14 mouse cellular contexts compared by ENCODE assay signal in the genomic region with DNA sequence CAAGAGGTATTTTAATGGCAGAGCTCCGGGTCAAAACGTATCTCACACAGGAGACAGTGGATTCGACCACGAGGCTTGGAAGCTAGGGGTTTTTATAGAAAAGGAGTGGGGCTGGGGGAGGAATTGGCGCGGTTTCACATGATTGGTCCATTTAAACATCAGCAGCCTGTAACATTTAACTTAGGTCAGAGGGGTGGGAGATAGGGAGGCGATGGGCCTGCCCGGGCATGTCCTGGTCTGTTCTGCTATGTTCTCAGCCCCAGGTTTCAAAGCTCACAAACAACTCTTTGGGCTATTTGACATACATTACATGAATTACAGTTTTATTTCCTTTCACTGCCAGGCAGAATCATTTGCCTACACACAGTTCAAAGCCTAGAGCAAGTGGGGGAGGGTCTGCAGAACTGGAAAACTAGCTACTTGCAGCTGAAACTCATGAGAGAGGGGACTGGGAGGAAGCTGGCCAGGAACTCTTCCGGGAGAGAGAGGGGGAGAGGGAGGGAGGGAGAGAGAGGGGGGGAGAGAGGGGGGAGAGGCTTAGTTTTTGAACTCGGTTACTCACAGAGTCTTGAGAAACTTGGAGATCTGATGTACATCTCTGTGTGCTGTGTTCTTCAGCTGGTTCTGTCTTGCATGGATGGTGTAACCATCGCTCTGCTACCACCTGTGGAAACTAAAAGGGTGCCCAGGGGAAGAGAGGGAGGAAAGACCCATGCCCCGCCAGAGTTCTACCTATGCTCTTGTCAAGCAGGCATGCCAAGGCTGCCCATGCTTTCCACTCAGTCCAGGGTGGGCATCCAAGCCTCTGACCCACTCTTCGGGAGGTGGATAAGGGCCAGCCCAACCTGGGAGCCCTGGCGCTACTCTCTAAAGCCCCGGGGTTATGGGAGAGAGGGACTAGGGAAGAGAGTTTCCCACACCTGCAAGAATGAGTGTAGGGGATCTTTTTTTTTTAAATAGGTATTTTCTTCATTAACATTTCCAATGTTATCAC. TPM values are rescaled to one million over a fixed set of nuclear protein-coding genes. Genes with fewer than 3 reads are reported as not detected.
DNase-seq lines count a peak whose midpoint lies in the region; ATAC-seq and TF ChIP-seq lines count a peak whose summit lies in the region.
"Not testable (repeated sequence)": the region's sequence is repeated elsewhere in the genome, so short reads cannot be mapped to it uniquely, and the experiment has no call there.
"Had no signal": no experiment of that assay in that cellular context is flagged by ENCODE, and none has a peak within 500 bp of the region (broad histone marks: within the 10 kb centered on the region; RNA-seq: fewer than 3 reads in every experiment).

No protein-coding gene starts in this region.

- ATAC-seq in common myeloid progenitor, adult 5-6 weeks (replicated peaks; ENCODE audit: low read depth, poor library complexity, severe bottlenecking) = 0 out of 2 replicates have a peak, but pooled peaks have one; percentile 25
- ATAC-seq in embryonic facial prominence, embryonic 15.5 days (ENCODE audit: insufficient number of reproducible peaks, low FRiP score, low TSS enrichment, low read depth) = not testable (repeated sequence)
- ATAC-seq in forebrain, postnatal 0 days = peak; percentile 58
- peak; percentile 67 for ATAC-seq in hindbrain, embryonic 11.5 days (ENCODE audit: low FRiP score)
- peak; percentile 26; the same call in 1 of the 2 replicates for ATAC-seq in lung, postnatal 0 days
- ATAC-seq in neural tube, embryonic 11.5 days (ENCODE audit: insufficient read depth, low FRiP score, low TSS enrichment) = peak; percentile 55

- peak; percentile 21 for DNase-seq in forebrain, postnatal 0 days
- DNase-seq in hindbrain, embryonic 11.5 days (ENCODE audit: low spot score) = peak; percentile 38
- peak; percentile 4 to 24 for DNase-seq in kidney, postnatal 4 days
- DNase-seq in lung, postnatal 0 days (ENCODE audit: low spot score) = peak; percentile 5
- DNase-seq in neural tube, embryonic 11.5 days (ENCODE audit: low spot score) = not testable (repeated sequence)

- H3K36me3 ChIP-seq in embryonic facial prominence, embryonic 15.5 days; forebrain, postnatal 0 days (ENCODE audit: insufficient read depth); hindbrain, embryonic 11.5 days (ENCODE audit: control insufficient read depth, insufficient read depth, low read length); lung, postnatal 0 days (ENCODE audit: insufficient read depth, low read length); neural tube, embryonic 11.5 days (ENCODE audit: control insufficient read depth, insufficient read depth, low read length): not testable (repeated sequence)

- not testable (repeated sequence) for H3K27ac ChIP-seq in embryonic facial prominence, embryonic 15.5 days (replicated peaks); forebrain, postnatal 0 days (ENCODE audit: low read depth, low read length); hindbrain, embryonic 11.5 days (ENCODE audit: low read depth, low read length); lung, postnatal 0 days (ENCODE audit: low read length); neural tube, embryonic 11.5 days (ENCODE audit: low read depth, low read length)

- not testable (repeated sequence) for H3K27me3 ChIP-seq in embryonic facial prominence, embryonic 15.5 days; forebrain, postnatal 0 days (ENCODE audit: insufficient read depth, low read length); hindbrain, embryonic 11.5 days (ENCODE audit: control insufficient read depth, insufficient read depth, low read length); lung, postnatal 0 days (replicated peaks; ENCODE audit: insufficient read depth, low read length); neural tube, embryonic 11.5 days (ENCODE audit: control insufficient read depth, insufficient read depth, low read length)

- not testable (repeated sequence) for TF ChIP-seq EP300 in lung, postnatal 0 days (IDR thresholded peaks at IDR 0.05)

- H3K4me1 ChIP-seq in embryonic facial prominence, embryonic 15.5 days; forebrain, postnatal 0 days (ENCODE audit: insufficient read depth); hindbrain, embryonic 11.5 days (replicated peaks; ENCODE audit: control insufficient read depth, insufficient read depth, low read length); lung, postnatal 0 days (ENCODE audit: insufficient read depth, low read depth, low read length); neural tube, embryonic 11.5 days (ENCODE audit: control insufficient read depth, insufficient read depth, low read length): not testable (repeated sequence)

- H3K4me2 ChIP-seq in embryonic facial prominence, embryonic 15.5 days (replicated peaks) = peak overlapping the region; percentile 47
- H3K4me2 ChIP-seq in forebrain, postnatal 0 days (ENCODE audit: low read depth) = peak overlapping the region; percentile 40
- not testable (repeated sequence) for H3K4me2 ChIP-seq in hindbrain, embryonic 11.5 days (replicated peaks; ENCODE audit: low read depth, low read length); lung, postnatal 0 days (replicated peaks; ENCODE audit: low read depth, low read length); neural tube, embryonic 11.5 days (ENCODE audit: low read depth)

- TF ChIP-seq CTCF in forebrain, postnatal 0 days (IDR thresholded peaks at IDR 0.05; ENCODE audit: low read depth); lung, postnatal 0 days (IDR thresholded peaks at IDR 0.05): not testable (repeated sequence)

- H3K4me3 ChIP-seq in embryonic facial prominence, embryonic 15.5 days (replicated peaks) = peak overlapping the region; percentile 24; the same call in 1 of the 2 replicates
- H3K4me3 ChIP-seq in forebrain, postnatal 0 days (ENCODE audit: low read depth, low read length) = 0 out of 2 replicates have a peak overlapping the region, but pooled peaks have one; percentile 19
- H3K4me3 ChIP-seq in hindbrain, embryonic 11.5 days (ENCODE audit: low read depth, low read length); lung, postnatal 0 days (ENCODE audit: low read depth, low read length); neural tube, embryonic 11.5 days (ENCODE audit: low read depth, low read length): not testable (repeated sequence)

- H3K9ac ChIP-seq in embryonic facial prominence, embryonic 15.5 days; forebrain, postnatal 0 days; hindbrain, embryonic 11.5 days (ENCODE audit: low read depth, low read length); lung, postnatal 0 days (replicated peaks; ENCODE audit: low read depth); neural tube, embryonic 11.5 days (ENCODE audit: low read length): not testable (repeated sequence)

- WGBS in embryonic facial prominence, embryonic 15.5 days = 50% methylated on average over 11 of the region's 15 CpGs
- 51% methylated on average over 11 of the region's 15 CpGs for WGBS in forebrain, postnatal 0 days
- 45% methylated on average over 11 of the region's 15 CpGs for WGBS in hindbrain, embryonic 11.5 days
- WGBS in lung, postnatal 0 days = 56% methylated on average over 11 of the region's 15 CpGs
- WGBS in neural tube, embryonic 11.5 days = 78% methylated on average over 8 of the region's 15 CpGs

- not testable (repeated sequence) for H3K9me3 ChIP-seq in embryonic facial prominence, embryonic 15.5 days (replicated peaks); forebrain, postnatal 0 days (ENCODE audit: low read length); hindbrain, embryonic 11.5 days (ENCODE audit: control insufficient read depth, low read length); lung, postnatal 0 days (ENCODE audit: low read length); neural tube, embryonic 11.5 days (ENCODE audit: control insufficient read depth, low read length)

RNA-seq across cellular contexts. Expression of a gene that starts 12.0 kb away (rescaled TPM):
- not detected in 2 replicates for total RNA-seq in common myeloid progenitor, adult 5-6 weeks (2017)
- polyA plus RNA-seq in embryonic facial prominence, embryonic 15.5 days (2015; fragmentation: Nextera tagmentation; extraction: Ambion mirVana) = 0.79 TPM in 1 of 2 replicates, not detected in the other
- total RNA-seq in forebrain, postnatal 0 days (2014; rRNA removed) = not detected in 2 replicates
- 0.16 TPM in 1 of 2 replicates, not detected in the other for polyA plus RNA-seq in forebrain, postnatal 0 days (2015; fragmentation: Nextera tagmentation; extraction: Ambion mirVana)
- polyA plus RNA-seq in hindbrain, embryonic 11.5 days (2014; fragmentation: Nextera tagmentation; extraction: Ambion mirVana) = not detected in 2 replicates
- not detected in 2 replicates for polyA plus RNA-seq in lung, postnatal 0 days (2015; fragmentation: Nextera tagmentation; extraction: Ambion mirVana)
- polyA plus RNA-seq in neural tube, embryonic 11.5 days (2014; fragmentation: Nextera tagmentation; extraction: Ambion mirVana) = not detected in 2 replicates
- total RNA-seq: adrenal gland, postnatal 4 days; heart, adult 18-20 months; left cerebral cortex, postnatal 14 days; megakaryocyte, adult 5-6 weeks had no signal
- polyA plus RNA-seq: activated CD4-positive, CD25-positive, alpha-beta regulatory T cell, adult 4 months; liver, postnatal 0 days; thymus, adult 2 months had no signal

RNA-seq across cellular contexts. Expression of a gene that starts 19.1 kb away (rescaled TPM):
- total RNA-seq in common myeloid progenitor, adult 5-6 weeks (2017) = not detected in 2 replicates
- 0.04 and 0.05 TPM in 2 replicates for polyA plus RNA-seq in embryonic facial prominence, embryonic 15.5 days (2015; fragmentation: Nextera tagmentation; extraction: Ambion mirVana)
- not detected in 2 replicates for total RNA-seq in forebrain, postnatal 0 days (2014; rRNA removed)
- polyA plus RNA-seq in forebrain, postnatal 0 days (2015; fragmentation: Nextera tagmentation; extraction: Ambion mirVana) = not detected in 2 replicates
- polyA plus RNA-seq in hindbrain, embryonic 11.5 days (2014; fragmentation: Nextera tagmentation; extraction: Ambion mirVana) = not detected in 2 replicates
- not detected in 2 replicates for polyA plus RNA-seq in lung, postnatal 0 days (2015; fragmentation: Nextera tagmentation; extraction: Ambion mirVana)
- not detected in 2 replicates for polyA plus RNA-seq in neural tube, embryonic 11.5 days (2014; fragmentation: Nextera tagmentation; extraction: Ambion mirVana)
- total RNA-seq: adrenal gland, postnatal 4 days; heart, adult 18-20 months; left cerebral cortex, postnatal 14 days; megakaryocyte, adult 5-6 weeks had no signal
- polyA plus RNA-seq: liver, postnatal 0 days; thymus, adult 2 months had no signal

RNA-seq across cellular contexts. Expression of a gene that starts 38.8 kb away (rescaled TPM):
- not detected in 2 replicates for total RNA-seq in common myeloid progenitor, adult 5-6 weeks (2017)
- polyA plus RNA-seq in embryonic facial prominence, embryonic 15.5 days (2015; fragmentation: Nextera tagmentation; extraction: Ambion mirVana) = 0.48 TPM in 1 of 2 replicates, not detected in the other
- not detected in 2 replicates for total RNA-seq in forebrain, postnatal 0 days (2014; rRNA removed)
- polyA plus RNA-seq in forebrain, postnatal 0 days (2015; fragmentation: Nextera tagmentation; extraction: Ambion mirVana) = not detected in 2 replicates
- polyA plus RNA-seq in hindbrain, embryonic 11.5 days (2014; fragmentation: Nextera tagmentation; extraction: Ambion mirVana) = not detected in 2 replicates
- not detected in 2 replicates for polyA plus RNA-seq in lung, postnatal 0 days (2015; fragmentation: Nextera tagmentation; extraction: Ambion mirVana)
- not detected in 2 replicates for polyA plus RNA-seq in neural tube, embryonic 11.5 days (2014; fragmentation: Nextera tagmentation; extraction: Ambion mirVana)
- total RNA-seq: adrenal gland, postnatal 4 days; heart, adult 18-20 months; left cerebral cortex, postnatal 14 days; megakaryocyte, adult 5-6 weeks had no signal
- polyA plus RNA-seq: activated CD4-positive, CD25-positive, alpha-beta regulatory T cell, adult 4 months; liver, postnatal 0 days; thymus, adult 2 months had no signal
